Mouse (Mus musculus): Measurements from ENCODE around the gene Fam92b. TPM values are rescaled to one million over a fixed set of nuclear protein-coding genes. Genes with fewer than 3 reads are reported as not detected.

Fam92b gene
- polyA plus RNA-seq (2012; rRNA removed; ENCODE audit: low replicate concordance) = 0.30 TPM in 1 of 2 replicates, not detected in the other

DNA sequence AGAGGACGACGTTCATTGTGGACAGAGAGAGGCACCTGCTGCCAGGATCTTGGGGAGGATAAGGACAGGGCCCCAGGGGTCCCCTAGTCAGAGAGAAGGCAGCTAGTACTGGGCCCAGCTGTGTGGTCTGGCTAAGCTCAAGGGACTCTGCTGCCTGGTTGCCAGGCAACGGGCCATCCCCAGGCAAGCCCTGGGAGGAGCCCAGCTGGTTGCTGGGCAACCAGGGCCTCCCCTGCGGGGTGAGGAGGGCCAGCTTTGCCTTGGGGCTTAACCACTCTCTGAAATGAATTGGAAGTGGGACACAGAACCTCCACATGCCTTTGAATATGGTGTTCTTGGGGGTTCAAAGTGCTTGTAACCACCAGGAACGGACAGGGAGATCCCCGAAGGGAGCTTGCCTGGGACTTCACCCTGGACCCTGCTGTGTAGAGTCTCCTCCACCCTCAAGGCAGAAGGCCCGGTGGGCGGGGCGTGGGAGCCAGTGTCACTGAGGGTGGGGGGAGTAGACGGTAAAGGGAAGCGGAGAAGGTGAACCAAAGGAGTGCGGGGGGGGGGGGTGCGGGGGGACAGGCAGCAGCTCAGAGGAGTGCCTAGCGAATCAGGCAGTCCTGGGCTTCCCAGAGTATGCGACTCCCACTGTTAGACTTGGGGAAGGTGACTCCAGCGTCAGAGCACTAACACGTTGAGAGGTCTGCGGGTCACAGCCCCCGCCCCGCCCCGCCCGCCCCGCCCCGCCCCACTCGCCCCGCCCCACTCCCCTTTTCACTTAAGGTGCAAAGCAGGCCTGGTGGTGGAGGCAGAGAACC is at the start of gene Fam92b:
Gene Fam92b (minus strand): TSS at position 149 of the 806 bp plus-strand sequence.

Other genes with a start within 250 kb of the Fam92b start
- gene Crispld2, start 185.0 kb downstream of the Fam92b start, polyA plus RNA-seq (2012; rRNA removed; ENCODE audit: low replicate concordance) = 19.3 and 50.6 TPM in 2 replicates
- 86.3 TPM in 2 replicates for gene Zdhhc7, start 76.0 kb downstream of the Fam92b start, polyA plus RNA-seq (2012; rRNA removed; ENCODE audit: low replicate concordance)
- gene 6430548M08Rik, start 63.3 kb downstream of the Fam92b start, polyA plus RNA-seq (2012; rRNA removed; ENCODE audit: low replicate concordance) = 9.6 and 15.9 TPM in 2 replicates
- gene Gse1, start 51.0 kb upstream of the Fam92b start, polyA plus RNA-seq (2012; rRNA removed; ENCODE audit: low replicate concordance) = 18.4 and 31.2 TPM in 2 replicates

All from subcutaneous adipose tissue, adult 2 months (tissue).